Mouse (Mus musculus) bone marrow macrophage, adult 2 months (primary cell): ENCODE data around the gene Tada2a.

Experiments used
- CTCF ChIP-seq: IDR thresholded peaks from 2 replicates; pipeline ENCODE4 v1.5.1; 2012; ENCODE audit warnings: low read depth, mild to moderate bottlenecking, low read length, moderate library complexity
- POLR2A ChIP-seq: IDR thresholded peaks from 2 replicates; pipeline ENCODE4 v1.6.1; 2012; ENCODE audit warnings: mild to moderate bottlenecking, low read depth, low read length, borderline replicate concordance

DNA sequence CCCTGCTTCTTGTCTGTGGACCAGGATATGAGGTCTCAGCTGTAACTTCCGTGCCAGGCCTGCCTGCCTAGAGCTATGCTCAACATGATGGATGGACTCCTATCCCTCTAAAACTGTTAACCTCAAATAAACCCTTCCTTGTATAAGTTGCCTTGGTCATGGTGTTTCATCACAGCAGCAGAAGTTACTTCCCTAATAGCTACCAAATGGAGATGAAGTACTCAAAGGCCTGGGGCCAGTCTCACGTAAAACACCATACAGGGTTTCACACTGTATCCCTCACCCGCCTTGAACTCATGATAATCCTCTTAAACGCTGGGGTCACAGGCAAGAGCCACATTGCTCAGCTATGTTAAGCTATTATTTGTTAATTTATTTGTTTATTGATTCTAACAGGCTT, 12.0 kb downstream of the Tada2a start:
- TF ChIP-seq POLR2A, result no peak
- TF ChIP-seq CTCF, result no peak
